24 mouse cellular contexts compared by ENCODE assay signal in genomic region chr5:125000756-125001250, GRCm38 (mm10).
"Had no signal": no experiment of that assay in that cellular context is flagged by ENCODE, and none has a peak within 500 bp of the region (broad histone marks: within the 10 kb centered on the region; RNA-seq: fewer than 3 reads in every experiment).

No protein-coding gene starts in this region.

- H3K36me3 ChIP-seq: limb, embryonic 10.5 days; limb, embryonic 13.5 days; liver, embryonic 12.5 days; liver, embryonic 15.5 days; lung, embryonic 15.5 days; midbrain, embryonic 12.5 days; midbrain, embryonic 15.5 days; neural tube, embryonic 15.5 days had no signal

- H3K9me3 ChIP-seq: limb, embryonic 10.5 days; limb, embryonic 13.5 days; liver, embryonic 12.5 days; liver, embryonic 15.5 days; lung, embryonic 15.5 days; midbrain, embryonic 12.5 days; midbrain, embryonic 15.5 days; neural tube, embryonic 15.5 days had no signal

- DNase-seq: kidney, adult 18-20 months; kidney, adult 9 months; kidney, postnatal 14 days; kidney, postnatal 4 days; liver; lung, adult 18-20 months; lung, postnatal 10 days; lung, postnatal 36 days; right cerebral cortex, adult 18-20 months; right cerebral cortex, postnatal 14 days; right cerebral cortex, postnatal 4 days; thymus, adult 2 months; thymus, postnatal 25 days had no signal

- H3K9ac ChIP-seq: limb, embryonic 13.5 days; liver, embryonic 12.5 days; liver, embryonic 15.5 days; lung, embryonic 15.5 days; midbrain, embryonic 12.5 days; midbrain, embryonic 15.5 days; neural tube, embryonic 15.5 days had no signal

- H3K4me2 ChIP-seq: limb, embryonic 13.5 days; liver, embryonic 12.5 days; liver, embryonic 15.5 days; lung, embryonic 15.5 days; midbrain, embryonic 12.5 days; midbrain, embryonic 15.5 days; neural tube, embryonic 15.5 days had no signal

- H3K4me1 ChIP-seq: liver, embryonic 15.5 days had no signal

- H3K27ac ChIP-seq: limb, embryonic 10.5 days; limb, embryonic 13.5 days; liver, embryonic 12.5 days; liver, embryonic 15.5 days; lung, embryonic 15.5 days; midbrain, embryonic 12.5 days; midbrain, embryonic 15.5 days; neural tube, embryonic 15.5 days; stomach, postnatal 0 days had no signal

- H3K4me3 ChIP-seq: limb, embryonic 10.5 days; limb, embryonic 13.5 days; liver, embryonic 12.5 days; liver, embryonic 15.5 days; lung, embryonic 15.5 days; megakaryocyte, embryonic 14.5 days; midbrain, embryonic 12.5 days; midbrain, embryonic 15.5 days; myocyte; neural tube, embryonic 15.5 days had no signal

- ATAC-seq: liver, embryonic 12.5 days; midbrain, embryonic 15.5 days had no signal
